Mouse (Mus musculus) CH12.LX (cell line): ENCODE data around the gene 4930404N11Rik. TPM values are rescaled to one million over a fixed set of nuclear protein-coding genes. Genes with fewer than 3 reads are reported as not detected.
A peak's percentile ranks its signal among the peaks of the same experiment; 100 is the strongest.

Experiments used
- DNase-seq: peaks from one replicate; pipeline ENCODE4 v3.0.0-alpha.2; 2013; ENCODE audit errors: extremely low read depth
- H3K27ac ChIP-seq: 2 replicates; pipeline ENCODE4 v1.5.1; 2012; ENCODE audit warnings: low read depth, mild to moderate bottlenecking, control low read depth, moderate library complexity; ENCODE audit not compliant: insufficient read depth
- H3K27me3 ChIP-seq: replicated peaks from 2 replicates; pipeline ENCODE3; 2012; ENCODE audit warnings: inconsistent platforms
- H3K36me3 ChIP-seq, 2 experiments: replicated peaks in 1 of 2; 2 replicates each; pipeline versions ENCODE3 to v1.6.1; 2012; ENCODE audit warnings: inconsistent platforms in 1 of 2, low read length in 1 of 2, mild to moderate bottlenecking in 1 of 2, mixed read lengths in 1 of 2, moderate library complexity in 1 of 2; ENCODE audit not compliant: control insufficient read depth in 1 of 2, insufficient read depth in 1 of 2
- H3K4me1 ChIP-seq, 2 experiments: 2 replicates each; pipeline ENCODE4 v1.6.1; 2012; ENCODE audit warnings: inconsistent platforms in 1 of 2, moderate library complexity in 1 of 2; ENCODE audit not compliant: insufficient read depth in 2 of 2, control insufficient read depth in 1 of 2
- H3K4me2 ChIP-seq: 2 replicates; pipeline ENCODE4 v1.6.1; 2012; ENCODE audit warnings: low read depth, mild to moderate bottlenecking, control low read depth; ENCODE audit not compliant: poor library complexity, insufficient read depth, severe bottlenecking
- H3K4me3 ChIP-seq, 3 experiments: fragments of 150-350 bp in 1 of 3; sonication (generic) in 1 of 3; replicated peaks in 1 of 3; 2 replicates each; pipeline versions ENCODE3 to v1.5.1; 2011 to 2012; ENCODE audit warnings: low read depth in 2 of 3, low read length in 2 of 3, mild to moderate bottlenecking in 2 of 3, moderate library complexity in 2 of 3, control low read depth in 1 of 3, improper control_type of control experiment in 1 of 3, inconsistent platforms in 1 of 3, mixed read lengths in 1 of 3; ENCODE audit not compliant: poor library complexity in 1 of 3
- H3K79me2 ChIP-seq: replicated peaks from 2 replicates; pipeline ENCODE4 v1.6.1; 2012; ENCODE audit warnings: mild to moderate bottlenecking, moderate library complexity; ENCODE audit not compliant: control insufficient read depth, poor library complexity, insufficient read depth, severe bottlenecking; ENCODE audit errors: extremely low read depth
- H3K9ac ChIP-seq: 2 replicates; pipeline ENCODE4 v1.6.1; 2012; ENCODE audit warnings: low read depth, mild to moderate bottlenecking, control low read depth, moderate library complexity; ENCODE audit not compliant: insufficient read depth
- H3K9me3 ChIP-seq: replicated peaks from 2 replicates; pipeline ENCODE3; 2012; ENCODE audit warnings: low read length, inconsistent platforms, mixed read lengths
- CHD1 ChIP-seq: IDR thresholded peaks from 2 replicates; pipeline ENCODE4 v1.6.1; 2012; ENCODE audit warnings: low read depth, low read length, improper control_type of control experiment, inconsistent platforms
- E2F4 ChIP-seq: IDR thresholded peaks from 2 replicates; pipeline ENCODE4 v1.6.1; 2011; ENCODE audit warnings: low read depth, low read length, improper control_type of control experiment; ENCODE audit not compliant: insufficient replicate concordance
- EP300 ChIP-seq: IDR thresholded peaks from 2 replicates; pipeline ENCODE4 v1.6.1; 2011; ENCODE audit warnings: low read length, improper control_type of control experiment
- GABPA ChIP-seq: IDR thresholded peaks from 2 replicates; pipeline ENCODE4 v1.6.1; 2012; ENCODE audit warnings: low read depth, low read length, improper control_type of control experiment, inconsistent platforms; ENCODE audit not compliant: insufficient replicate concordance
- HCFC1 ChIP-seq: IDR thresholded peaks from 2 replicates; pipeline ENCODE4 v1.6.1; 2012; ENCODE audit warnings: low read depth, mild to moderate bottlenecking, inconsistent platforms, low read length, improper control_type of control experiment
- KAT2A ChIP-seq: IDR thresholded peaks from 2 replicates; pipeline ENCODE4 v1.6.1; 2012; ENCODE audit warnings: low read length, improper control_type of control experiment, inconsistent platforms; ENCODE audit not compliant: insufficient replicate concordance
- MAFK ChIP-seq: IDR thresholded peaks from 2 replicates; pipeline ENCODE4 v1.6.1; 2011; ENCODE audit warnings: low read length, improper control_type of control experiment; ENCODE audit not compliant: insufficient replicate concordance
- MEF2A ChIP-seq: IDR thresholded peaks from 2 replicates; pipeline ENCODE4 v1.6.1; 2014; ENCODE audit warnings: low read depth, mild to moderate bottlenecking, inconsistent platforms, low read length, improper control_type of control experiment, borderline replicate concordance
- MYC ChIP-seq: IDR thresholded peaks from 2 replicates; pipeline ENCODE4 v1.6.1; 2011; ENCODE audit warnings: low read depth, mild to moderate bottlenecking, improper control_type of control experiment, low read length
- NELFE ChIP-seq: IDR thresholded peaks from 2 replicates; pipeline ENCODE4 v1.6.1; 2011; ENCODE audit warnings: low read depth, low read length, improper control_type of control experiment
- NRF1 ChIP-seq: IDR thresholded peaks from 2 replicates; pipeline ENCODE4 v1.6.1; 2014; ENCODE audit warnings: low read depth, mild to moderate bottlenecking, inconsistent platforms, low read length, improper control_type of control experiment, moderate library complexity
- POLR2A ChIP-seq: IDR thresholded peaks from 2 replicates; pipeline ENCODE4 v1.6.1; 2011; ENCODE audit warnings: low read depth, mild to moderate bottlenecking, improper control_type of control experiment, low read length
- SMC3 ChIP-seq: IDR thresholded peaks from 2 replicates; pipeline ENCODE4 v1.6.1; 2011; ENCODE audit warnings: low read depth, low read length, improper control_type of control experiment
- TBP ChIP-seq: conservative IDR thresholded peaks from 2 replicates; pipeline ENCODE4 v1.6.1; 2011; ENCODE audit warnings: low read depth, low read length, improper control_type of control experiment
- USF1 ChIP-seq: IDR thresholded peaks from 2 replicates; pipeline ENCODE4 v1.6.1; 2014; ENCODE audit warnings: low read depth, mild to moderate bottlenecking, inconsistent platforms, low read length, improper control_type of control experiment
- ZC3H11A ChIP-seq: IDR thresholded peaks from 2 replicates; pipeline ENCODE4 v1.6.1; 2012; ENCODE audit warnings: low read depth, mild to moderate bottlenecking, inconsistent platforms, low read length, improper control_type of control experiment
- ZKSCAN1 ChIP-seq: IDR thresholded peaks from 2 replicates; pipeline ENCODE4 v1.6.1; 2012; ENCODE audit warnings: low read depth, inconsistent platforms, low read length, improper control_type of control experiment, borderline replicate concordance
- dilution Hi-C: fragments of 300-500 bp; cut with MboI; formaldehyde crosslinking; loops from 2 replicates; pipeline ENCODE4 v1.14.3; 2020; ENCODE audit warnings: low sequenced_read_pairs; ENCODE audit not compliant: extremely low pct_unique_long_range_greater_than_20kb, extremely low pct_ligation_motif_present
- in situ Hi-C: fragments of 300-500 bp; cut with MboI; formaldehyde crosslinking; loops from 3 replicates; pipeline ENCODE4 v1.14.3; 2019; ENCODE audit warnings: low sequenced_read_pairs, low pct_ligation_motif_present, low pct_unique_long_range_greater_than_20kb, mixed read lengths
- polyA plus RNA-seq: library from polyadenylated mRNA; unstranded; fragments of >175 nt; gene quantifications from 2 replicates; pipeline ENCODE4 v1.2.1, GENCODE M21; 2012; ENCODE audit warnings: low read depth; ENCODE audit not compliant: insufficient read length
- total RNA-seq, 2 experiments: library from RNA; depleted of rRNA; stranded (reverse); fragments of 300-350 nt in 1 of 2; fragments of >200 nt in 1 of 2; gene quantifications; 2 replicates each; pipeline ENCODE4 v1.2.3; 2012 to 2014

4930404N11Rik gene
- total and polyA plus RNA-seq, 3 experiments, result 0.23 to 5.2 (median 2.7) TPM

GRCm38 (mm10) chr10:81388505-81389055 lies 23.0 kb upstream of the 4930404N11Rik start, which contains the start of gene Gm48552:
TSS of gene Gm48552 (plus strand) at chr10:81389005.
- Histone ChIP-seq H3K4me3 (no peak within 1 kb of the TSS), H3K79me2 (peaks cover 19% of the 10 kb centered on the region), H3K4me1 (peaks cover 6 to 14% of the 10 kb centered on the region in 2 experiments)
- dilution Hi-C loops, result no loop called here
- DNase-seq, result no peak
- TF ChIP-seq MEF2A (no peak), ZC3H11A (no peak), HCFC1 (no peak), POLR2A (0 out of 2 replicates have a peak, but pooled peaks have one; percentile 4), GABPA (no peak)
- TF ChIP-seq, all 38 proteins: peak for 1
- Histone ChIP-seq H3K4me2 (no peak within 1 kb of the TSS), H3K27me3 (no peaks in the 10 kb centered on the region), H3K36me3 (peaks cover 49 to 67% of the 10 kb centered on the region in 2 experiments), H3K9me3 (no peaks in the 10 kb centered on the region), H3K27ac (no peak within 1 kb of the TSS), H3K9ac (no peak within 1 kb of the TSS)
- in situ Hi-C loops, result no loop called here

- Histone ChIP-seq H3K4me2 (no peak overlapping the region), H3K9ac (no peak overlapping the region), H3K9me3 (no peaks in the 10 kb centered on the region), H3K79me2 (peaks cover 19% of the 10 kb centered on the region), H3K4me3 (no peak overlapping the region), H3K27me3 (no peaks in the 10 kb centered on the region), H3K27ac (no peak overlapping the region), H3K36me3 (peaks cover 49 to 67% of the 10 kb centered on the region in 2 experiments), H3K4me1 (peaks cover 6 to 14% of the 10 kb centered on the region in 2 experiments)
- TF ChIP-seq NRF1, result no peak
- TF ChIP-seq E2F4, result no peak
- TF ChIP-seq SMC3, result no peak
- no peak for TF ChIP-seq USF1
- TF ChIP-seq MYC, result no peak
- no peak for TF ChIP-seq TBP
- no peak for TF ChIP-seq NELFE
- TF ChIP-seq EP300, result no peak
- TF ChIP-seq CHD1, result no peak
- no peak for TF ChIP-seq HCFC1
- TF ChIP-seq MAFK, result no peak
- TF ChIP-seq ZKSCAN1, result no peak
- TF ChIP-seq KAT2A, result no peak
- DNase-seq, result no peak
- in situ Hi-C loops, result no loop called here
- dilution Hi-C loops, result no loop called here
Measured at GRCm38 (mm10) chr10:81387716-81388115, 22.1 kb upstream of the 4930404N11Rik start.
